Mouse (Mus musculus) T-helper 2 cell (primary cell): ENCODE results near the gene Qrich1.

Source experiments
- in situ Hi-C: fragments of 300-600 bp; cut with MboI, MseI; formaldehyde crosslinking; loops from one replicate; pipeline ENCODE4 v1.15.1; 2025; ENCODE audit warnings: high pct_unique_total_duplicates

Qrich1 gene

GRCm38 (mm10) chr9:108492043-108492750 lies 24.4 kb upstream of the Qrich1 start:
- in situ Hi-C loops: no loop called here

- in situ Hi-C loops: no loop called here
These were observed 23.4 kb upstream of the Qrich1 start for GRCm38 (mm10) chr9:108493246-108493645.

- in situ Hi-C loops: no loop called here
These were observed 22.3 kb upstream of the Qrich1 start for GRCm38 (mm10) chr9:108494146-108494825.

GRCm38 (mm10) chr9:108494905-108495304 lies 21.7 kb upstream of the Qrich1 start:
- in situ Hi-C loops: no loop called here

- in situ Hi-C loops: no loop called here
These were observed 17.4 kb upstream of the Qrich1 start for GRCm38 (mm10) chr9:108499231-108499630.

GRCm38 (mm10) chr9:108499943-108500342 lies 16.7 kb upstream of the Qrich1 start:
- in situ Hi-C loops: no loop called here

DNA sequence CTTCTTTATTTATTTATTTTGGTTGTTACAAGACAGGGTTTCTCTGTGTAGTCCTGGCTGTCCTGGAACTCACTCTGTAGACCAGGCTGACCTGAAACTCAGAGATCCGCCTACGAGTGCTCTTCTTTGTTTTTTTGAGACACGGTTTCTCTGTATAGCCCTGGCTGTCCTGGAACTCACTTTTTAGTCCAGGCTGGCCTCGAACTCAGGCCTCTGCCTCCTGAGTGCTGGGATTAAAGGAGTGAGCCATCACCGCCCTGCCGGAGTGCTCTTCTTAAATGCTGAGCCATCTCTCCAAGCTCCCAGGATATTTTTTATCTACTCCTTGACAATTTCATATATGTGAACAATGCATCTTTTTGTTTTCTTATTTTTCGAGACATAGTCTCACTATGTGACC lies 9.7 kb upstream of the Qrich1 start:
- in situ Hi-C loops: no loop called here

DNA sequence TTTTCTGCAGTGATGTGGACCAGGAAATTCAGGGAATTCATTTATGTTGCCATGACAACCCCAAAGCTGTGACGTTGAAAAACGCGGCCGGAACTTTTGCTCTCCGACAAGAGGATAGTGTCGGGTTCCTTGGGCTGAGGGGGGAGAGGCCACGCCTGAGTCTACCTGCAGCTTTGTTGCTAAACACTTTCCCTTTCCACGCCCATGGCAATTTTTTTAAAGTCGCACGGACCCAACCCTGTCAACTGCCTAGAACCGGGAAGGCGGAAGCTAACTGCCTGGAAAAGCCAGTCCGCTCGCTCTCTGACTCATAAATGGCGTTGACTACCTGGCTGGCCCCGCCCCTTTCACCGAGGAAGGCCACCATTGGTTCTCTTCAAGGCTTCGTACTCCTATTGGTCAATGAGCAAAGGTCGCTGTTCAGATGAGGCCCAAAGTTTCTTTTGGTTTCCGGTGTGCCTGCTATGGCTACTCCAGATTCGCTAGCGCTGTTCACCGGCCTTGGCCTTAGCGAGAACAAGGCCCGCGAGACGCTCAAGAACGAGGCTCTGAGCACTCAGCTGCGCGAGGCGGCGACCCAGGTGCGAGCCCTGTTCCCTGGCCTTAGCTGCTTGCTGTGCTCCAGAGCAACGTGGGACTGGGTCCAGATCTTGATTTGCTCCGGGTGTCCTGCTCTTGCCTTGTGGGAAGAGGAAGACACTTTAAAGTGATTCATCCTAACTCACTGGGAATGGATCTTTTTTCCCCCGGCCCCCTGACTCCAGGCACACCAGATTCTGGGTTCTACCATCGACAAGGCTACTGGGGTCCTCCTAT lies 8.8 kb upstream of the Qrich1 start, which contains the start of gene Qars:
Qars (plus strand) TSS at position 88 of the 816 bp plus-strand sequence.
- in situ Hi-C loops: no loop called here

DNA sequence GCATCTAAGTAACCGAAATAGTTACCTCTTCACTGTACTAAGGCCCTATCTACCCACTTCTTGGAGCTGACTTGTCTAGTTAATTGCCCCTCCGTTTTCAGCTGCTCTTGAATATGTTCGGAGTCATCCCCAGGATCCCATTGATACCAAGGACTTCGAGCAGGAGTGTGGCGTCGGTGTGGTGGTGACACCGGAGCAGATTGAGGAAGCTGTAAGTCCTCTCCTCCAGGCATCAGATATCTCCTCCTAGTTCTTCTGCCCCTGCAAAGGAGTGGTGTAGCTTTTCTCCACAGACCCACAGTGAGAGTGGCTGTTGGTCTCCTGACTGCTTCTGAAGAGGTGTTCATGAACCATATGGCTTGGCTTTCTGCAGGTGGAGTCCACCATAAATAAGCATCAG lies 7.8 kb upstream of the Qrich1 start:
- in situ Hi-C loops: no loop called here

DNA sequence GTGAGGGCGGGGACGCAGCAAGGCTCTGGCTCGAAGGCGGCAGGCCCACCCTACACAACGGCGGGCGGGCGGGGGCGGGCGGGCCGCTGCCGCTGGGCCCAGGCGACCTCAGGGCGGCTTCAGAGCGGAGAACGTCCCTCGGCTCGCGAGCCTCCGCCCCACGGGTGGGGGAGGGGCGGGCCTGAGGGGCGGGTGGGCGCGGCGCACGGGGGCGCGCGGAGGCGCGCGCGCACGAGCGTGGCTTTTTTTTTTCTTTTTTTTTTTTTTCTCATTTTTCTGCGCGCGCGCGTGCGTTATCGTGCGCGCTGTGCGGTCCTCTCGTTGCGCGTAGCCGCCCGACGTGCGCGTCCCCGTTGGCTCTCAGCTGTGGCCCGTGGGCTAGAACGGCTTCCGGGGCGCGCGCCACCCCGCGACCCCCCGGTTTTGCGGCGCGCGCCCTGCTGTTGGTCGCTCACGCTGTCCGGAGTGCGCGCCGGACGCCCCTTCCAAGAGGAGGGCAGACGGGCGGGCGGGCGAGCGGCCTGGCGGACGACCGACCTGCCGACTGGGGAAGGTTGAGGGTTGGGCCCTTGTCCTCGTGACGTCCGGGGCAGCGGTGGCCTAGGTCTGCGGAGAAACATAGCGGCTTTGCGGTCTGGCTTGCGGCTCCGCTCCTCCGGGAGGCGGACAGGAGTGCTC lies 786 bp downstream of the Qrich1 start:
- in situ Hi-C loops: no loop called here

- in situ Hi-C loops: no loop called here
These were observed 1.3 kb downstream of the Qrich1 start for GRCm38 (mm10) chr9:108517931-108518332.

GRCm38 (mm10) chr9:108521604-108522003 lies 5.0 kb downstream of the Qrich1 start:
- in situ Hi-C loops: no loop called here

DNA sequence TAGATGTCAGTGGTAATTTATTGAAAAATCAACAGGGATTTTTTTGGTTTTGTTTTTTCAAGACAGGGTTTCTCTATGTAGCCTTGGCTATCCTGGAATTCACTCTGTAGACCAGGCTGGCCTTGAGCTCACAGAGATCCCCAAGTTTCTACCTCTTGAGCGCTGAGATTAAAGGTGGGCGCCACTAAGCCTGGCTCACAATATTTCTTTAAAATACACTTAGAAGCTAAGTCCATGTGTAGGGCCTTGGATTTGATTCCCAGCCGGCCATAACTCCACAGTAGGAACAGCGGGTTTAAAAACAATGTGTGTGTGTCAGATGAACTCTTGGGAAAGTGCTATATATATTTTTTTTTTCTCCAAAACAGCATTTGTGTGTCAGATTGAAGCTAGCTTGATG lies 6.7 kb downstream of the Qrich1 start:
- in situ Hi-C loops: no loop called here

DNA sequence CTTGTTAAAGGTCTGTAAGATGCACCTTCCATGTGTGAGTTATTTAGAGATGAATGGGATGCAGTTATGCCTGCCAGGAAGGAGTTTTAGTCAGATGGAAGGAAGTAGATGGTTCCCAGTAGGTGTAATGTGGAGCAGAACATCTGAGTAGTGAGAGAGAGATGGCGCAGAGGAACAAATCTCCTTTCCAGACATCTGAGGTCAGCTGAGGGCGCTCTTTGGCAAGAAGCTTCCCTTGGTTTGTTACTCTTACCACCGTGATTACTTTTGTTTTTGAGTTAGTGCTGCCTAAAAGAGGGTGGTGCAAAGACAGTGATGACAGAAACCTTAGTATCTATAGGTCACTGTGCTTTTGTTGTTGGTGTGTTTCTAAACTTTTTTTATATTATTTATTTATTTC lies 8.8 kb downstream of the Qrich1 start:
- in situ Hi-C loops: no loop called here

DNA sequence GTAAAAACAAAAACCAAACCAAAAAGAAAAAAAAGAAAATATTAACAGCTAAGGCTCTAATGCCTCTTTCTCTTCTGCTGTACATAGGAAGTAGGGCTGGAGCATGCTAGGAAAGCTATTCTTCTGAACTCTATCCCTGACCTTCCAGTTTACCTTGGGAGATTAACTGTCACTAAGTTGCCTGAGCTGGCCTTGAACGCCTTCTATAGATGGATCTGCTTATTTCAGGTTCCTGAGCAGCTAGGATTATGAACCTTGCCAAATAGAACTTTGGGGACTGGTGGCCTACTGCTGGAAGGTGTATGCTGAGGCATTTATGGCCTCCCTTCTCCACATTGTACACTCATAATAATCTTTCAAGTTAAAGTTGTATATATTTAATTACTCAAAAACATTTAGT lies 14.3 kb downstream of the Qrich1 start:
- in situ Hi-C loops: no loop called here

DNA sequence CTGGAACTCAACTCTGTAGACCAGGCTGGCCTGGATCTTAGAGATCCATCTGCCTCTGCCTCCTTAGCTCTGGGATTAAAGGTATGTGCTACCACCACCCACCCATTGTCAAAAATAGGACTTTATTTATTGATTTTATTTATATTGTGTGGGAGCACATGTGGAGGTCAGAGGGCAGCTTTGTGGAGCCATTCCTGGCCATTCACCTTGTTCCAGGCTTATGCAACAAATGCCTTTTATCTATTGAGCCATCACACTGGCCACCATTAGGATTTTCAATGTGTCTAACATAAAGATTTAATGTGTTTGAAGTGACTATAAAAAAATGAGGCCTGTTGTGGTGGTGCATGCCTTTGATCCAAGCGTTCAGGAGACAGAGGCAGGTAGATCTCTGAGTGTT lies 14.9 kb downstream of the Qrich1 start:
- in situ Hi-C loops: no loop called here

GRCm38 (mm10) chr9:108540846-108541245 lies 24.2 kb downstream of the Qrich1 start:
- in situ Hi-C loops: loop anchor here (10.0 kb wide), 3 partner anchors 166 to 1706 kb away; no protein-coding TSS in a partner anchor

DNA sequence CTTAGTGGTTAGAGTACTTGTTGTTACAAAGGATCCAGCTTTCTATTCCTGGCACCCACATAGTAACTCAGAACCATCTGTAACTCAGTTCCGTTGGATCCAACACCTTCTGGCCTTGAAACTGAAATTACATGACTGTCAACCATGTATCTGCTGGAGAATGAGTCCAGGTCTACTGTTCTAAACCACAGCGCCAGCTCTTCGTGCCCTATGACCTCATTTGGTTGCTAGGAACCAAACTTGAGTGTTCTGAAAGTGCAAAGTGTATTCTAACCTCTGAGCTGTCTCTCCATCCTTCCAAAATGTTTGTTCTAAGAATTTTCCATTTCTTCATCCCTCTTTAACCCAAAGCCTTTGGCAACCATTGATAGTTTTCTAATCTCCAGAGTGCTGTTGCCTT lies 29.4 kb downstream of the Qrich1 start:
- in situ Hi-C loops: loop anchor here (10.0 kb wide), 3 partner anchors 171 to 1711 kb away; no protein-coding TSS in a partner anchor

- in situ Hi-C loops: loop anchor here (10.0 kb wide), 3 partner anchors 172 to 1712 kb away; no protein-coding TSS in a partner anchor
These were observed 30.3 kb downstream of the Qrich1 start for GRCm38 (mm10) chr9:108546875-108547274.

- in situ Hi-C loops: no loop called here
These were observed 42.6 kb downstream of the Qrich1 start for GRCm38 (mm10) chr9:108559169-108559568.

DNA sequence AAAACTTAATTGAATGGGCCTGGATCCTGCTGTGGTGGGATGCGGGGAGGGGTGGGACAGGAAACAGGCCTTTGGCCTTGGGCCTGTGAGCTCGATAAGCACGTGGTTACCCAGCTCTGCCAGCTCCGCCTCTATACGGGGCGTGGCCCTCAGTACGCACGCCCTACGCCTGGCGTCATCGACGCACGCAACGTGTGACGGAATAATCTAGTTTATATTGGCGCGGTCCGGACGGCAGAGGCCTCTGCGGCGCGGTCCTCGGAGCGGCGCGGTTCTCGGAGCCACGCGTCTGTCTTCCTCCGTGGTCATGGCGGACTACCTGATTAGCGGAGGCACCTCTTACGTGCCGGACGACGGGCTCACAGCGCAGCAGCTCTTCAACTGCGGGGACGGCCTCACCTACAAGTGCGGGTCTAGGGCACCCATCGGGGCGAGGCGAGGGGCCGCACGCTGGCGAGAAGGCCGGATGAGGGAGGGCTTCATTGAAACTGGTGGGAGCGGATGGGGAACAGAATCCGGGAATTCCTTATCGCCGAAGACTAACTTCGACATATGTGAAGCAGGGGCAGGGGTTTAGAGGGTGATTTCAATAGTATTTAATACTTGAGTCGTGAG lies 43.7 kb downstream of the Qrich1 start, which contains the start of gene Impdh2:
Impdh2 (plus strand) TSS at position 60 of the 615 bp plus-strand sequence.
- in situ Hi-C loops: no loop called here
